Mouse (Mus musculus) granulocyte monocyte progenitor cell, adult 5-6 weeks (primary cell): ENCODE results near the gene Fez2. TPM values are rescaled to one million over a fixed set of nuclear protein-coding genes. Genes with fewer than 3 reads are reported as not detected.

Experiments
- ATAC-seq: replicated peaks from 2 replicates; pipeline ENCODE4 v1.8.0; 2016; ENCODE audit warnings: mild to moderate bottlenecking, moderate TSS enrichment, inconsistent platforms; ENCODE audit not compliant: poor library complexity, severe bottlenecking
- total RNA-seq, 2 experiments: library from RNA; stranded (forward) in 1 of 2; stranded (reverse) in 1 of 2; fragments of 200-712, 200-1000 nt in 1 of 2; fragments of >200 nt in 1 of 2; fragmentation: Nextera tagmentation in 1 of 2; gene quantifications; 2 replicates each; pipeline ENCODE4 v1.2.3; 2014 to 2017

Fez2 gene
- total RNA-seq, 2 experiments from 2014 or later: 9.2 to 13.0 TPM

GRCm38 (mm10) chr17:78409900-78410299 is 8.1 kb downstream of the Fez2 start:
- ATAC-seq: no peak

- no peak for ATAC-seq
Measured at GRCm38 (mm10) chr17:78408386-78408785, 9.6 kb downstream of the Fez2 start.

GRCm38 (mm10) chr17:78407581-78407980 is 10.4 kb downstream of the Fez2 start:
- no peak for ATAC-seq

DNA sequence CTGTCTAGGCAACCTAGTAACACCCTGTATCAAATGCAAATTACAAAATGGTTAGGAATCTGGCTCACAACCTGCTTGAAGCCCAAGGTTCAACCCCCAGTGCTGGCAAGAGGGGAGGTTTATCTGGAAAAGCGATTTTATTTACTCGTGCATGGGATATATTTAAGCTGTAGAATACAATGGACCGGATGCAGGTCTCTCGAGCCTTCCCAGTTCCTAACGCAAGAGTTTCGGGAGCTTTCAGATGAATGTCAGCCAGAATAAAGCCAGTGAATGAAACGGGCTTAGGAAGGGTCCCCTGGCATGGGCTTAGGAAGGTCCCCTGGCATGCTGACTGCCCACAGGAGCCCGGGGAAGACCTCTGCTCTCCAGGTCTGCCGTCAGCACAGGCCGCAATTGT is 11.1 kb downstream of the Fez2 start:
- no peak for ATAC-seq

GRCm38 (mm10) chr17:78405336-78405735 is 12.6 kb downstream of the Fez2 start:
- ATAC-seq: no peak

DNA sequence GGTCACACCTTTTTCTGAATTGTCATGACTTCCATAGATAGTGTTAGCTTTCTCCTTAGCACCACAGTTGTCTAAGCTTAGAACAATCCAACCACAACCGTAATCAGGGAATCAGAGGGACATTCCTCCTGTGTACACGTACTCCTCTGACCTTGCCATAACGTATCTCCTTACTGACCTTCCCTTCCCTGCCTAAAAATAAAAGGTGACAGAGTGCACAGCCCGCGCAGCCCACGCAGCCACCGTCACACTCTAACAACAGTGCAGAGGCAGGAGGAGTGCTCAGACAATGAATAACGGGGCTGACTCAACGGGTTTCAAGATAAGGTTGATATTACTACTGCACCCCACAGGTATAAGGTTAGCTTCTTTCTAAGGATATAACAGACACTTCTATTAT is 14.1 kb downstream of the Fez2 start:
- ATAC-seq: no peak

DNA sequence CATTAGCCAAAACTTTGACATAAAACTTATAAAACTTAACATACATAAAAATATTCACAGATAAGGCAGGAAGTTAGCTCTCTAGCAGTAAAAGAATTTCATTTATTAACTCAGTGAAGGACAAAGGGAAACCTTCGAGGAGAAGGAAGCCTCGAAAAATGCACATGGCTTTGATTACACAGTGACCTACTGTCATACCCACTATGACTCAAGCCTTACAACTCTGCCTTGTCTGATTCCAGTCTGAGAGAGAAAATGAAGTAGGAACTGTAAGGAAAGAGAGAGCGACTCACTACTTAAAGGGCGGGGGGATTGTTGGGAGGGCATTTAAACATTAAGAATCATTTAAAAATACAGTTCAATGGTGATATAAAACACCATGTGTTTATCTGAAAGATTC is 14.7 kb downstream of the Fez2 start:
- no peak for ATAC-seq

GRCm38 (mm10) chr17:78402174-78402573 is 15.8 kb downstream of the Fez2 start:
- no peak for ATAC-seq

DNA sequence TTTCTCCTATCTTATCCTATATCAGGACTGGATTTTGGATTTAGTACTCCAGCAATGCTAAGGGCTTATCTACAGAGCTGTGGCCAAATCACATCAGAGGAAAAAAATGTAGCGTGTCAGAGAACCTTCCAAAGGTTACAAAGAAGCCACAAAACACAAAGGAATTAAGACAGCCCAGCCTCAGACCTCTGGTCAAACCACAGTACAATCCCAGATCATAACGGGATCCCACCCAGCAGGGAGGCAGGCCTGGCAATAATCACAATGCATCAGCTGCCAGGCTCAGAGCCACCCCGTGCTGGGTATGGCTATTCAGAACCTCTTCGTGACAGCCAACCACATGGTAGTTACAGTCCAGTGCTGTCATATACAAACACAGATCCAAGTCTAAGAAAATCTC is 16.2 kb downstream of the Fez2 start:
- no peak for ATAC-seq

GRCm38 (mm10) chr17:78401311-78401710 is 16.6 kb downstream of the Fez2 start:
- ATAC-seq: no peak

DNA sequence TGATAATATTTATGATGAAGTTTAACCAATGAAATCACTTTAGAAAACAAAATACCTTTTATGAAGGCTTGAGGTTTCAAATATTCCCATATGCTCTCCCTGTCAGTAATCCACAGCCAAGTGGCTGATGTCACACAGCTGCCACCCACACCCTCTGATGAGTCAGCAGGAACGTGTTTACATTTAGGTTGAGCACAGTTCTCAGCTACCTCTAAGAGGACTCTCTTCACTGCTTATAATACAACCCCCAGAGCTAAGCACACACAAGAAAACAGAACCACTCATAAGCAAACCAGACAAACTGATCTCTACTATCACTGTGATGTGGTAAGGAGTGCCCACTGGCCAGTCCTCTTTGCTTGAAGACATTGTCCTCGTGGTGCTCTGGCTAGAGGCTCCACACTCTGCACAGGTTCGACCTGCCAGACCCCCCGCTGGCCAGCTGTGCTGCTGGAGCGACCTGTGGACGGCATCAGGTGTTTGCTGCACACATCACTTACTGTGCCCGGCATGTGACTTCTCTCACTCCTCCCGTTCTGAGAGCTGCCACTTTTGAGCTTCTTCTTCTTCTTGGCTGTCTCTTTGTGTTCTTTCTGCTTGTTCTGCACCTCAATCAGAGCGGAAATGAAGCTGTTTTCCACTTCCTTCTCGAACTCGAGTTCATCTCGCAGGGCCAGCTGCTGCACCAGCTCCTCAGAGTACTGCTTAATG is 17.7 kb downstream of the Fez2 start:
- no peak; the same call in 1 of the 2 replicates for ATAC-seq

DNA sequence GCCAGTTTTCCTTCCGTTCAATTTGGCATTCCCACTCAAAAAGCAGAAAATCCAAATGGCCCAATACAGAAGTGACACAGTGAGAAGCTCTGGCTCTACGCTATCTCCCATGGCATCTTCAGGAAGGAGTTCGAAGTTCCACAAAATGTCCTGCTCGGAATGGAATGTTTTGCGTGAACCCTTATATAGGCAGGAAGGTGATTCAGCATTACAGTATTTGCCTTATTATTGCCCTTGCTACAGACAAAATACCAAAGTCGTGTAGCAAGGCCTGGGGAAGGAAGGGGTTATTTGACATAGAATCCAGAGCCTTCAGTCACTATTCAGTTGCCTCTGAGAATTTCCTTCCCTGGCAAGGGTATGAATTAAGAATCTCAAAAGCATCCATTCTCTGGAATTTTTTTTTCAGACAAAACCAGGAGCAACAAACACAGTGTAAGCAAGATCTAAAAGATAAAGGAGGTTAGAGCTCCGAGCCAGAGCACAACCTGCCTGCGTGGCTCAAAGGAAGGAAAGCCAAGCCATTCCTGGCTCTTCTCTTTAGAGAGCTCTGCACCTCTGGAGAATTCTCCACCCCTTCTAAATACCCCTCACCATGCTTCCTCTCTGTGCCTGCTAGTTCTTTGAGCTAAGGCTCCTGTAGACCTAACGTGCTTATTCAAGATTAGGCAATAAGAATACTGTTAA is 25.4 kb downstream of the Fez2 start:
- no peak for ATAC-seq

GRCm38 (mm10) chr17:78389573-78389972 is 28.4 kb downstream of the Fez2 start:
- no peak for ATAC-seq

- ATAC-seq: no peak
Measured at GRCm38 (mm10) chr17:78388101-78388847, 29.7 kb downstream of the Fez2 start.

DNA sequence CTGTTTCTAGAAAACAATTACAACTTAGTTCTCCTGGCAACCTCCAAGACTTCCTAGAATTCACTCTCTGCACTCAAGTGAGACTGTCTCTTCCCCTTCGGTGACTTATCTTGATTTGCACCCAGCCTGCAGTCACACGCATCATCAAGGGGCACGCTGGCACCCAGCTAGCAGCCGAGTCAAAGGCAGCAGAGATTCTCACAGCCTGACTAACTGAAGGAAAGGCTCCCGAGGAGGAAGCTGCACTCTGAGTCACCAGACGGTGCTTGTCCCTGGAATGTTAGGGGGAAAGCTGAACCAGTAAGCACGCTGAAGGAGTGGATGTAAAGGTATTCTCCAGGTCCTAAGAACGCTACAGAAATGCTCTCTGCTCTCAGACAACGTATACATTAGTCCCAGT is 30.3 kb downstream of the Fez2 start:
- ATAC-seq: no peak

DNA sequence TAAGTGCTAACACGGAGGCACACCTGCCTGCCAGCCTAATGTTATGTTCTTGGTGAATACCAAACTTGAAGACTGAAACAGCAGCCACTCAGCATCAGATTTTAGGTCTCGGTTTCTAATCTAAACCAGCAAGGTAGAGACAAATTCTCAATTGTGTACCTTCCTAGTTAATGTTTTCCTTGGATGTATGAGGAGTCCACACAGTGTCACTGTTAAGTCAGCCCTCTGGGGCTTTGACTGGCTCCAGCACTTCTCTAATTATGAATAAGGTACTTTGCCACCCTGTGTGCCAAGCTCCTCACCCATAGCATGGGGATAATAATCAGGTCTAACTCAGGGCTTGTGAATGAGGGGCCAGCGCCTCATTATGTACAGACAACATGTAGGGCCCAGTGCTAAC is 35.6 kb downstream of the Fez2 start:
- ATAC-seq: no peak

- no peak for ATAC-seq
Measured at GRCm38 (mm10) chr17:78379730-78380245, 38.2 kb downstream of the Fez2 start.

GRCm38 (mm10) chr17:78379079-78379729 is 38.7 kb downstream of the Fez2 start:
- ATAC-seq: no peak

DNA sequence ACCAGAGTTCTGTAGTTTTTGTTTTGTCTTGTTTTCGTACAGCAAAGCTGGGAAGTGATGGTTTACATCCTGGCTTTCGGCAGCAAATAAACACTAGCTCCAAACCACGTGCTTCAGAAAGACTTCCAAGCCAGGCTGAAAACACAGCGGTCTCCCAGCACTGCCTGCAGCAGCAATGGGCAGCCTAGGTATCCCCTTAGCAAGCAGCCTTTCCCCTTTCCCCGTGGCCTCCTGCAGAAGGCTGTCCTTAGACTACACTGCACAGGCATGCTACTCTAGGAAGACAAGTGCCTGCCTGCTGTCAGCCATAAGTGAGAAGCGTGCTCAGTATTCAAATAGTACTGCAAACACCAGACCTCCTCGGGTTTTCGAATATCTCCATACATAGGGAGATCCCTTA is 41.4 kb downstream of the Fez2 start:
- no peak for ATAC-seq

DNA sequence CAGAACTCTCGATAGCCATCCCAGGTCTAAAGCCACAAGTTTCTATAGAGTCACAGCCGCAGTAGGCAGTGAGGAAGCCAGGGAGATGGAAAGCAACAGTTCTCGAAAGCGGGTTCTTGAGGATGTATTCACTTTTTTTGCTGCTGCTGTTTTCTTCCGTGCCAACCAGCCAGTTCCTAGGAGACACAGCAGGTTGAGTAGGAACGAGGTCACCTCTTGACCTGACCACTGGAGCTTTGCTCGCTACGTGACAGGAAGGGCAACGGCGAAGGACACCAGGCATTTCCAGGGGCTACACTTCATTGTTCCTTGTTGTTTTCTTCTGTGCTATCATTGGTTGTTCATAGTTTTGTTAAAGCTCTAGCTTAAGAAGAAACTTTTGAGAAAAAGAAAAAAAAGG is 43.2 kb downstream of the Fez2 start:
- ATAC-seq: no peak

GRCm38 (mm10) chr17:78373849-78374248 is 44.1 kb downstream of the Fez2 start:
- ATAC-seq: peak; percentile 75
